Mouse (Mus musculus) adrenal gland, postnatal 10 days (tissue): Measurements from ENCODE around the gene Tnpo1. TPM values are rescaled to one million over a fixed set of nuclear protein-coding genes. Genes with fewer than 3 reads are reported as not detected.

Experiments
- DNase-seq: peaks from one replicate; pipeline ENCODE4 v3.0.0; 2021; ENCODE audit warnings: mixed read lengths
- total RNA-seq, 2 experiments: library from RNA; stranded (reverse); gene quantifications; 2 replicates each; pipeline ENCODE4 v1.2.3; 2021

Tnpo1 gene
- total RNA-seq, 2 experiments from 2014 or later = 97.7 to 115 TPM

DNA sequence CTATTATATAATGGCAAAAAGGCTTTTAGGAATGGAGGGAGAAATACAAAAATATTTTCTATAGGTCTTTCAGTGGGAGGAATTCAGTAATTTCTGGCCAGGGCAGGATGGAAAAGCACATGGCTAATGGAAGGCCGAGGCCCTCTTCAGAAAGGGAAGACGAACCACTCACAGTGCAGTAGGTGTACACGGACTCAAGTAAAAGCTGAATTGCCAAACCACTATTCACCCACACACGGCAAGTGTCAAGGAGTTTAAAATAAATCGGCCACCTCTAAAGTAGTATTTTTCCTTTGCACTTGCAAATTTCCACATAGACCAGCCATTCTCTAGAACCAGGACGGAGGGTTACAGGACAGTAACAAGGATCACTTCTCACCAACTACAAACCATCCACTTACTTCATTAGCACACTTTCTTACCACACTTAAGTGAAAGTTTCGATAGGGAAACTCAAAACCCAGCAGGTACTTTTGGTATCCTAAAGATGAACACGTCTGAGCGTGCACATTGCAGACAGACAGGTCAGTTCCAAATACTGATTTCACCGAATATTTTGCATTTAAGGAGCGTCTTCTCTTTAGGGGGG, 1.2 kb downstream of the Tnpo1 start:
- no peak for DNase-seq

DNA sequence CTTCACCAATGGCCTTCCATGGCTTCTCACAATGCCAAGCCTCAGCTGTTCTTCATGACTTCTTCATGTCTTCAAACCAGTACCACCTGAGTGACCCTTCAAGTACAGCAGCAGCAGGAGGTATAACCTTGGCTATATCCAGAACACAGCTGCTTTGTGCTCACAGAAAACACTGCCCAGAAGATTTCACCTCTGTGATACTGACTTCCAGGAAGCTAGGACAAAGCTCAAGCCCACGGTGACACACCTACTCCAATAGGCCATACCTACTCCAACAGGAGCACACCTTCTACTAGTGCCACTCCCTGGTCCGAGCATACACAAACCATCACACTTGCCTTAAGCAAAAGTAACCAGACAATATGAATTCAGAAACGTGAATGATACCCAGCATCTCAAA, 3.4 kb downstream of the Tnpo1 start:
- DNase-seq = no peak

DNA sequence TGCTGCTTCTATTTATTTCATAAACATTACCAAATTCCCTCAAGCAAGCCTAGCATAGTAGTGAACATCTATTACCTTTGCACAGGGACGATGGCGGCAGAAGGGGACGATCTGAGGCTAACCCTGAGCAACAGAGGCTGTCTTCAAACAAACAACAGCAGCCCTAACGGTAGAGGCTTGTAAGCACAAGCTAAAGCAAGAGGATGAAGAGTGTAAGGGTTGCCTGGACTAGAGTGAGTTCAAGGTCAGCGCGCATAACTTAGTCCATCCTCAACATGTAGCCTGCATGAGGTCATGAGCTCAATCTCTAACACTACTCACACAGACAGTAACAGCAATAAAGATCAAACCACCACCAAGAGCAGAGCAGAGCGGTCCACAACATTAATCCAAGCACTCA, 4.9 kb downstream of the Tnpo1 start:
- DNase-seq = no peak

DNA sequence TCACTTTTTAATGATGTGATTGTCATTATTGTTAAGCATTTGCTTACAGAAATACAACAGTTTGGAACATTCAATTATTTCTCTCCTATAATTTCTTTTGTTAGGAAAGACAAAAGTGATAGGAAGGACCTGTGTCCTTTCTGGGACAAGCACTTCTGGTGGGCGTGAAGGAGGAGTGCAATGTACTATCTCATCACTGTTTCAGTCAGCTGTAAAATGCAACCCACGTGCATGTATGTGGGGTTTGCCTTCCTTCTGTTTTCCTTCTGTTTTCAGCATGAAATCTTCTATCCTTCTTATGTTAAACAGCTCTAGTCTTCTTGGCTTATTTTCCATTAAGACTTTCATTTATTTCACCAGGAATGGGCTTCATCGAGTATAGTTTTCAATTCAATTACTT, 5.9 kb downstream of the Tnpo1 start:
- no peak for DNase-seq

GRCm38 (mm10) chr13:98919695-98920094, 6.5 kb downstream of the Tnpo1 start:
- DNase-seq = no peak

GRCm38 (mm10) chr13:98917851-98918250, 8.3 kb downstream of the Tnpo1 start:
- DNase-seq = no peak

GRCm38 (mm10) chr13:98915591-98915990, 10.6 kb downstream of the Tnpo1 start:
- DNase-seq = no peak

GRCm38 (mm10) chr13:98914844-98915212, 11.4 kb downstream of the Tnpo1 start:
- DNase-seq = no peak

DNA sequence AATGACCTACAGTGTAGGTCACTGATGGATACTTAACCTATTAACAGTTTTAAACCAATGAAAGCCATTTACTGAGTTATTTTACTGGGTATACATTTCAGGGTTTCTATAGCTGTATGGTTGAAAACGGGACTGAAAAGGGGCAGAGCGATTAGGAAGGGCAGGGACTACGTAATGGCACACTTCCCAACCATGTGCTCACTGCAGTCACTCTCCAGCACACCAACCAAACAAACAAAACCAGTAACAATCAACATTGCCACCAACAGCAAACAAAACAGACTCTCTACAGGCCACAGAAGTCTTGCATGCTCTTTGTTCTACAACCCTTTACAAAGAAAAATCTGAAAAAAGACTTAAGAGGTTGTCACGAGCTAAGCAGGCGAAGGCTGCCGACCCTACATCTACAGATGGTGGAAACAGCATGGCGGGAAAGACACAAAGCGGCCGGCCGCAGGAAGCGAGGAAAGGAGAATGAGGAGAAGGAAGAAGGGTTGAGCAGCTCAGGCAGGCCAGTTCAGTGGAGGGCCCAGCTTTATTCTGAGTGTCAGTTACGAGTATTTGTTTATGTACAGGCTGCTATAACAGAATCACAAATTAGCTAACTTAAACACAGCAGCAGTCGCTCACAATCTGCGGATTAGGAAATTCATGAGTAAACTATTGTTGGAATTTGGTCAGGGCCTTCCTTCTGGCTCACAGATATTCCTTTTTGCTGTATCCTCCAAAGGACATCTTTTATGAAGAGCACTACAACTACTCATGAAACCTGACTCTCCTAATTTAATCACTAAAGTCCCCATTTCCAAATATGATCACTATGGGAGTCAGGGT, 12.0 kb downstream of the Tnpo1 start:
- no peak for DNase-seq

DNA sequence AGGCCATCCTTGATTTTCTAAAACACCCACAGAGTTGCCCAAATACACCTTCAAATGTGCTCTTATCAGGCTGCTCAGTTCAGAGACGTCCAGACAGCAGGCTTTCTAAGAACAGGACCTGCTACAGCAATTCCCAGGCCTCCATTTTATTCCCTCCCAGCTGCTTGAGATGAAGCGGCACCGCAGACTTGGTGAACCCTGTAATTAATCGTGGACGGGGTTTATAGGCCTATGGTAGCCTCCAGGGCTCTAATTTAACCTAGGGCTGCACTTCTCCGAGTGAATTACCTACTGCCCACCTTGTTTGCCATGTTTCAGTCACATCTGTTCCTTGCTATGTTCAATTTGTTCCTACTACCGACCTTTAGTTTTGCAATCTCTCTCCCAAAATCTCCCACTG, 13.0 kb downstream of the Tnpo1 start:
- DNase-seq = no peak

DNA sequence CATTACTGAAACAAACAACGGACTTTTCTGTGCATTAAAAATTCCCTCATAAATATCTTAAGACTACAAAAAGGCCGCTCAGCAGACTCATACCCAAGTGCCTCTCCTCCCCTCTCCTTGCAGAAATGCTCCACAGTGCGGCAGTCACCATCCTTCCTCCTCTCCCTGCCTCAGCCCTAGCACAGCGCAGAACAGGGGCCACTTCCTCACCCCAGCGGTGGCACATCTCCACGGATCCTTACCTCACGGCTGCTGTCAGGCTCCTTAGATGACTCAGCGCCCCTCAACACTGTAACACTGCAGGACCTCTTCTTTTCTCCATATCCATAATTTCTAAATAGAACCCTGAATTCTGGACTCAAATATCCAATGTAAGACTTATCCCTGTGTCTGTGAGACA, 13.6 kb downstream of the Tnpo1 start:
- DNase-seq = no peak

- DNase-seq = no peak
Measured at GRCm38 (mm10) chr13:98910801-98911200, 15.4 kb downstream of the Tnpo1 start.

- no peak for DNase-seq
Measured at GRCm38 (mm10) chr13:98904608-98905007, 21.6 kb downstream of the Tnpo1 start.

- no peak for DNase-seq
Measured at GRCm38 (mm10) chr13:98902366-98903025, 23.7 kb downstream of the Tnpo1 start.

DNA sequence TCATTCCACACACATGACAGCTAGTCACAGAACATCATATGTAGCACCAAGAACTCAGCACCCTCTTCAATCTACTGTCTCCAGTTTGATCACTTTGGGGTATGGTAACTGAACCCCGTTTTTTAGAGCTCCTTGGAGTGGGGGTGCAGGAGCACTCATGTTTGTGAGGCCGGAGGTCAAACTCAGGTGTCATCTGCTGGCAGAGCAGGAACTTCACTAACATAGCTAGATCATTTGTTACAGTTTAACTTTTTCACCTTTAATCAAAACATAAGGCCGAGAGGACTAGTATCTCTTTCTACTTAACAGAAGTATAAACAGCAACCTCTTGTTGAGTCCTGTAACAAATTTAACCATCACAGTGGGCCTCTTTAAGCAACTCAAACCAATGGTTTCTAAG, 26.6 kb downstream of the Tnpo1 start:
- no peak for DNase-seq

- no peak for DNase-seq
Measured at GRCm38 (mm10) chr13:98897577-98897976, 28.6 kb downstream of the Tnpo1 start.

DNA sequence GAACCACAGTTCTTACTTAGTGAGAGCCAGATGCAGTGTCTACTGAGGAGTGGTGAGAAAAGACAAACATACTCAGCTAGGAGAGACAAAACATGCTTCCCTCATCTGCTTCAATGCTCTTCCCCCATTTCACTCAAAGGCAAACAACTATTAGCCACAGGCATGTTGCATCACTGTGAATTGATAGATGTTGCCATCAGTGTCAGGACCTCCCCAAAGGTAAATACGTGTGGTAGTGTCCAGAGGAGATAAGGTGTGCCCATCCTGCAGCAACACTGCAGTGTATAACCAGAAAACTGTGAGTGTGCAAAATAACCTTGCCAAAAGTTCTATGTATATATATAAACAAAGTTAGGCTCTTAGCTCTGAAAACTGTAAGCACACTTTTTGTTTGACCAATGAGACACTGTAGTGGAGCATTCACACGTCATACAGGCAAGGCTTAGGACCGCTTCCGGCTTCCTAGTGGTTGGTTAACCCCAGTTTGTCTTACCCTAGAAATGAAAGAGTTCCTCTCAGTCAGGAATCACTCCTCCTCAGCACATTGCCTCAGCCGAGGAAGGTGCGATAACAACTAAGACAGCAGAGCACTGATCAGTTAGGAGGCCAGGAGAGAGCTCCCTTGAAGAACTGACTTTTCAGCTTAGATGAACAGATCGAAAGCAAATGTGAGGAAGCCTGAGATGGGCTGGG, 29.6 kb downstream of the Tnpo1 start:
- DNase-seq = no peak

DNA sequence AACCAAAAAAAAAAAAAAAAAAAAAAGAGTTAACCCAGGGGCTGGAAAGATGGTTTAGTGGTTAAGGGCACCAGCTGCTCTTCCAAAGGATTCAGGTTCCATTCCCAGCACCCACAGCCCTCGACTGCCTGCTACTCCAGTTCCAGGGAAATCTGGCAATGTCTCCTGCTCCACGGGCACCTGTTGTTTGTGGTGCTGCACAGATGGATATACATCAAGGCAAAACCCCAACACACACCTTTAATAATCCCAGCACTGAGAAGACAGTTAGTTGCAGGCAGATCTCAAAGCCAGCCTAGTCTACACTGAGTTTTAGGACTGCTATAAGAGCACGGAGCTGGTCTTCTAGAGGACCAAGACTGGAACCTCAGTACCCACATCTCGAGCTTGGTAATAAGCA, 30.2 kb downstream of the Tnpo1 start:
- no peak for DNase-seq

GRCm38 (mm10) chr13:98894900-98895299, 31.3 kb downstream of the Tnpo1 start:
- no peak for DNase-seq

- DNase-seq = no peak
Measured at GRCm38 (mm10) chr13:98891443-98891842, 34.7 kb downstream of the Tnpo1 start.

GRCm38 (mm10) chr13:98890871-98891219, 35.3 kb downstream of the Tnpo1 start:
- peak; percentile 92 for DNase-seq

GRCm38 (mm10) chr13:98890137-98890870, 35.9 kb downstream of the Tnpo1 start:
- DNase-seq = peak; percentile 80
